Mouse (Mus musculus) lung, postnatal 25 days (tissue): ENCODE measurements around the gene Gstk1.

Experiments used
- DNase-seq: peaks from one replicate; pipeline ENCODE4 v3.0.0; 2022; ENCODE audit warnings: low spot score

The Gstk1 gene

GRCm38 (mm10) chr6:42245711-42246353 lies at the start of gene Gstk1:
Gene Gstk1 (plus strand): TSS chr6:42245935.
- peak; percentile 93 for DNase-seq

- DNase-seq, result no peak
Measured at GRCm38 (mm10) chr6:42197710-42198109, 48.0 kb upstream of the Gstk1 start.

GRCm38 (mm10) chr6:42199498-42199897 lies 46.2 kb upstream of the Gstk1 start:
- no peak for DNase-seq

GRCm38 (mm10) chr6:42215028-42215427 lies 30.7 kb upstream of the Gstk1 start, which contains the start of gene Tas2r144:
Gene Tas2r144 (plus strand): TSS chr6:42215328.
- no peak for DNase-seq

GRCm38 (mm10) chr6:42222286-42222685 lies 23.4 kb upstream of the Gstk1 start:
- DNase-seq, result no peak

- no peak for DNase-seq
Measured at GRCm38 (mm10) chr6:42225046-42225445, 20.7 kb upstream of the Gstk1 start.

- DNase-seq, result peak; percentile 60
Measured at GRCm38 (mm10) chr6:42227240-42228101, 18.3 kb upstream of the Gstk1 start.

- no peak for DNase-seq
Measured at GRCm38 (mm10) chr6:42229610-42230009, 16.1 kb upstream of the Gstk1 start.

GRCm38 (mm10) chr6:42231191-42231590 lies 14.5 kb upstream of the Gstk1 start:
- DNase-seq, result no peak

- DNase-seq, result no peak
Measured at GRCm38 (mm10) chr6:42237276-42237805, 8.4 kb upstream of the Gstk1 start.

GRCm38 (mm10) chr6:42241311-42242045 lies 4.3 kb upstream of the Gstk1 start:
- peak; percentile 61 for DNase-seq

GRCm38 (mm10) chr6:42247173-42247572 lies 1.4 kb downstream of the Gstk1 start:
- DNase-seq, result peak; percentile 32

GRCm38 (mm10) chr6:42247981-42248380 lies 2.2 kb downstream of the Gstk1 start:
- no peak for DNase-seq

- DNase-seq, result no peak
Measured at GRCm38 (mm10) chr6:42251791-42252190, 6.1 kb downstream of the Gstk1 start.

- no peak for DNase-seq
Measured at GRCm38 (mm10) chr6:42253103-42253502, 7.4 kb downstream of the Gstk1 start.

- DNase-seq, result peak; percentile 76
Measured at GRCm38 (mm10) chr6:42257303-42257863, 11.6 kb downstream of the Gstk1 start.

GRCm38 (mm10) chr6:42260430-42260829 lies 14.7 kb downstream of the Gstk1 start:
- DNase-seq, result peak; percentile 69

GRCm38 (mm10) chr6:42261524-42262170 lies 15.9 kb downstream of the Gstk1 start, which contains the start of gene Tmem139:
Gene Tmem139 (plus strand): TSS chr6:42261970.
- peak; percentile 82 for DNase-seq

- peak; percentile 99 for DNase-seq
Measured at GRCm38 (mm10) chr6:42264626-42265312, 19.0 kb downstream of the Gstk1 start, which contains the start of gene Casp2. Gene Casp2 (plus strand): TSS chr6:42264985.
